Mouse (Mus musculus) limb, embryonic 12.5 days (tissue): ENCODE results near the gene Atp10a. TPM values are rescaled to one million over a fixed set of nuclear protein-coding genes. Genes with fewer than 3 reads are reported as not detected.

Source experiments
- ATAC-seq: fragments of 200-750 bp; cut with Nextera tagmentation; 2 replicates; pipeline ENCODE4 v1.8.0; 2017; ENCODE audit warnings: low read depth, moderate TSS enrichment; ENCODE audit not compliant: insufficient number of reproducible peaks, insufficient read depth, low FRiP score, low TSS enrichment
- H3K27ac ChIP-seq: fragments of 300-500 bp; sonication (generic); 2 replicates; pipeline ENCODE4 v1.5.1; 2016; ENCODE audit warnings: mild to moderate bottlenecking, moderate library complexity
- H3K27me3 ChIP-seq: fragments of 300-500 bp; sonication (generic); 2 replicates; pipeline ENCODE4 v1.6.1; 2016; ENCODE audit warnings: mild to moderate bottlenecking, moderate library complexity
- H3K36me3 ChIP-seq: fragments of 300-500 bp; sonication (generic); 2 replicates; pipeline ENCODE4 v1.6.1; 2016; ENCODE audit warnings: mild to moderate bottlenecking, moderate library complexity
- H3K4me1 ChIP-seq: fragments of 300-500 bp; sonication (generic); replicated peaks from 2 replicates; pipeline ENCODE4 v1.6.1; 2016
- H3K4me2 ChIP-seq: fragments of 300-500 bp; sonication (generic); 2 replicates; pipeline ENCODE4 v1.6.1; 2016; ENCODE audit warnings: mild to moderate bottlenecking, moderate library complexity
- H3K4me3 ChIP-seq: fragments of 300-500 bp; sonication (generic); replicated peaks from 2 replicates; pipeline ENCODE4 v1.5.1; 2016; ENCODE audit warnings: mild to moderate bottlenecking
- H3K9ac ChIP-seq: fragments of 300-500 bp; sonication (generic); replicated peaks from 2 replicates; pipeline ENCODE4 v1.6.1; 2016; ENCODE audit warnings: mild to moderate bottlenecking, moderate library complexity
- H3K9me3 ChIP-seq: fragments of 300-500 bp; sonication (generic); 2 replicates; pipeline ENCODE4 v1.6.1; 2016; ENCODE audit warnings: mild to moderate bottlenecking, moderate library complexity
- WGBS: fragments of 180-500 bp; shearing (Covaris S2); methylation state at CpG from one replicate; pipeline ENCODE4 v1.1.7; 2016; 5-methylcytosine and 5-hydroxymethylcytosine counted together
- polyA plus RNA-seq: library from polyadenylated mRNA; unstranded; fragments of >200 nt; fragmentation: Nextera tagmentation; extraction: Ambion mirVana; gene quantifications from 2 replicates; pipeline ENCODE4 v1.2.1, GENCODE M21; 2016

Gene Atp10a
- polyA plus RNA-seq, 1 experiment from 2014 or later: 2.3 TPM

- whole genome bisulfite sequencing: 24% methylated on average over 14 of the region's 14 CpGs
- H3K9me3 ChIP-seq: no peaks in the 10 kb centered on the region
These were observed 2.9 kb downstream of the Atp10a start for GRCm38 (mm10) chr7:58658790-58659405.

GRCm38 (mm10) chr7:58660046-58660445 is 4.1 kb downstream of the Atp10a start:
- Histone ChIP-seq H3K9me3 (no peaks in the 10 kb centered on the region), H3K27ac (no peak overlapping the region), H3K27me3 (peaks cover 14% of the 10 kb centered on the region), H3K4me2 (no peak overlapping the region), H3K9ac (no peak overlapping the region), H3K4me3 (no peak overlapping the region), H3K4me1 (peaks cover 5% of the 10 kb centered on the region), H3K36me3 (no peaks in the 10 kb centered on the region)
- ATAC-seq: no peak

More at GRCm38 (mm10) chr7:58658790-58659405, 2.9 kb downstream of the Atp10a start:
- ATAC-seq: peak; percentile 23; the same call in 1 of the 2 replicates
- peak overlapping the region; percentile 83 for H3K4me2 ChIP-seq
- peaks cover 14% of the 10 kb centered on the region for H3K27me3 ChIP-seq
- H3K36me3 ChIP-seq: no peaks in the 10 kb centered on the region
- H3K27ac ChIP-seq: no peak overlapping the region
- H3K4me3 ChIP-seq: peak overlapping the region; percentile 71
- peak overlapping the region; percentile 75 for H3K9ac ChIP-seq
- H3K4me1 ChIP-seq: peaks cover 5% of the 10 kb centered on the region

- Histone ChIP-seq H3K4me1 (peaks cover 5% of the 10 kb centered on the region), H3K9ac (no peak overlapping the region), H3K9me3 (no peaks in the 10 kb centered on the region), H3K4me3 (no peak overlapping the region), H3K27me3 (peaks cover 14% of the 10 kb centered on the region), H3K4me2 (no peak overlapping the region), H3K27ac (no peak overlapping the region), H3K36me3 (no peaks in the 10 kb centered on the region)
- no peak for ATAC-seq
- WGBS: 92% methylated on average over 5 of the region's 5 CpGs
These were observed 4.7 kb downstream of the Atp10a start for GRCm38 (mm10) chr7:58660665-58661064.

GRCm38 (mm10) chr7:58661076-58661475 is 5.1 kb downstream of the Atp10a start:
- 87% methylated on average over 7 of the region's 7 CpGs for WGBS
- Histone ChIP-seq H3K9me3 (no peaks in the 10 kb centered on the region), H3K4me2 (no peak overlapping the region), H3K27me3 (peaks cover 14% of the 10 kb centered on the region), H3K4me3 (no peak overlapping the region), H3K9ac (no peak overlapping the region), H3K4me1 (peaks cover 5% of the 10 kb centered on the region), H3K27ac (no peak overlapping the region), H3K36me3 (no peaks in the 10 kb centered on the region)
- ATAC-seq: no peak

GRCm38 (mm10) chr7:58668617-58669016 is 12.7 kb downstream of the Atp10a start:
- WGBS: 15% methylated on average over 1 of the region's 1 CpGs
- Histone ChIP-seq H3K27ac (no peak overlapping the region), H3K9ac (no peak overlapping the region)

DNA sequence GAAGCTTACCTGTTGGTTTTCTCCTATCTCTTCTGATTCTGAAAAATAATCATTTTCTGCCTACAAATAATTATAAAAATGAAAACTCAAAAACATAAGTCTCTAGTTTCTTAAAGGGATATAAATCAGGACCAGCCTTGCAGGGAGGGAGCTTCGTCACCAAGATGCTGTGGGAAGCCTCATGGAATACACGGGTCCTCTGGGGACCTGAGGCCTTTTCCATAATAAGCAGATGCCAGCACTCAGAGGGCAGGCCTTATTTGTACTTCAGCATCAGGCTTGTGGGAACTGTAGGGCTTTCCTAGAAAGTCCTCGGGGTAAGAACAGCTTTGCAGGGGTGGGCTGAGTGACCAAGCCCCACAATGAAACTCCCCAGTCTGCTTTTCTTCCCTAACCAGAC is 20.1 kb downstream of the Atp10a start:
- peaks cover 4% of the 10 kb centered on the region for H3K4me1 ChIP-seq
- H3K4me3 ChIP-seq: no peak overlapping the region
- H3K9me3 ChIP-seq: no peaks in the 10 kb centered on the region
- no peaks in the 10 kb centered on the region for H3K36me3 ChIP-seq
- H3K27me3 ChIP-seq: no peaks in the 10 kb centered on the region
- ATAC-seq: no peak
- no peak overlapping the region for H3K4me2 ChIP-seq
- 56% methylated on average over 3 of the region's 3 CpGs for WGBS
- no peak overlapping the region for H3K27ac ChIP-seq
- H3K9ac ChIP-seq: no peak overlapping the region

More at GRCm38 (mm10) chr7:58668617-58669016, 12.7 kb downstream of the Atp10a start:
- Histone ChIP-seq H3K4me3 (no peak overlapping the region), H3K4me1 (0 out of 2 replicates have a peak, but pooled peaks cover 4% of the 10 kb centered on the region), H3K9me3 (no peaks in the 10 kb centered on the region), H3K27me3 (no peaks in the 10 kb centered on the region), H3K4me2 (no peak overlapping the region), H3K36me3 (no peaks in the 10 kb centered on the region)
- ATAC-seq: no peak

DNA sequence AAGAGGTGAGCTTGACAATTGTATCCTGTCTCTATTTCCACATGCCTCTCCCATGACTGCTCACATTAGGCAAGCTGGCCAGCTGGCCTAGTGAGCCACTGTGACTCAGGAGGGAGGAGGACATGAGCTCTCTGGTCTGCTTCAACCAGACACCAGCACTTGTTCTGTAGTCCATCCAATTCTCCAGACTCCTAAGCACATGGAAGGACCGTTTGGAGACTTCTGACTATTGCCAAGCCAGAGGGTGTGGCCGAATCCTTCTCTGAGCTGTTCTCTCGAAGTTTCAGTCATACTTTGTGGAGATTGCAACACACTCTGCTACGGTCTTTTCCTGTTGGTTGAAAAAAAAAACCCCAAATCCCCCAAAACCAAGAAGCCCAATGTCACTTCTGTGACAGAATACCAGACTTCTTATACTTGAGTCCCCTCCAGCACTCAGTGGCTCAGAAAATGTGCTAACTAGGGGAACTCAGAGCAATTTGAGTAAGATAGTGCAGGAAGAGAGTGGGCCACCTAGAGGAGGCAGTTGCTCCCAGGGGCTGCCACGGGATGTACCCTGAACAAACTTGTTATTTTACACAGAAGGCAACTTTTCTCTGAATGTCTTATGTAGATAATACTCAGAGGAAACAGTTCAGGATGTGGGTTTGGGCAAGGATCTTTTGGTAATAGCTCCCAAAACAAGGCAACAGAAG is 21.3 kb downstream of the Atp10a start:
- Histone ChIP-seq H3K27me3 (no peaks in the 10 kb centered on the region), H3K4me3 (no peak overlapping the region), H3K4me1 (peaks cover 4% of the 10 kb centered on the region), H3K9ac (no peak overlapping the region), H3K9me3 (no peaks in the 10 kb centered on the region), H3K4me2 (no peak overlapping the region), H3K36me3 (no peaks in the 10 kb centered on the region), H3K27ac (no peak overlapping the region)
- WGBS: 66% methylated on average over 5 of the region's 5 CpGs
- ATAC-seq: no peak

DNA sequence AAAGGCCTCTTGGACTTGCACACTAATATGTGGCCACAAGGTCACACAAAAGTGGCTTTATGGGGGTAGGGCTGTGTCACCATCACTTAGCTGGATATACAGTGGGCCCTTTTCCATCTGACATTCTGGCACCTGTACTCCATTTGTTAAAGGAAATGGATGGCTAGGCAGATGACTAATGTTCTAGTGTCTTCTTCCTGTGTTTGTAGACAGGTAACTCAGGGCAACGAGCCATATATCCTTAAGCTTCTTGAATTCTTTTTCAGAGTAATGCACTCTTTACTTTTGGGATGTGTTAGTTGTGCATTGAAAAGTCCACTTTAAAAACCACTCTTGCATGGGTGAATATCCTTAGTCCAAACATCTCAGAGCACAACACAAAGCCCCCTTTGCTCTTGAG is 30.0 kb downstream of the Atp10a start:
- Histone ChIP-seq H3K27ac (no peak overlapping the region), H3K9ac (no peak overlapping the region), H3K27me3 (no peaks in the 10 kb centered on the region), H3K4me2 (no peak overlapping the region), H3K9me3 (no peaks in the 10 kb centered on the region), H3K36me3 (no peaks in the 10 kb centered on the region), H3K4me1 (no peaks in the 10 kb centered on the region), H3K4me3 (no peak overlapping the region)
- ATAC-seq: no peak
- 81% methylated on average over 1 of the region's 1 CpGs for WGBS

DNA sequence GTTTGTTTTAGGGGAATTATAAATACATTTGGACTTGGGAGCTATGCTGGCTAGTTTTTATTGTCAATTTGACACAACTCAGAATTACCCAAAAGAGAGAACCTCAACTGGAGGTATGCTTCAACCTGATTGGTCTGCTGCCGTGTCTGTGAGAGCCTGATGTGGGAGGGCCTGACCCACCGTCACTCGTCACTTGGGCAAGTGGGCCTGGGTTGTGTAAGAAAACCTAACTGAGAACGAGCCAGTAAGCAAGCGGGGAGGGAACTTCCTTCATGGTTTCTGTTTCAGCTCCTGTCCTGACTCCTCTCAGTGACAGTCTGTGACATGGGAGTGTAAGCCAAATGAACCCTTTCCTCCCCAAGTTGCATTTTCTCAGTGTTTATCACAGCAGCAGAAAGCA is 30.6 kb downstream of the Atp10a start:
- H3K27me3 ChIP-seq: no peaks in the 10 kb centered on the region
- WGBS: 76% methylated on average over 5 of the region's 5 CpGs
- no peaks in the 10 kb centered on the region for H3K9me3 ChIP-seq
- no peak for ATAC-seq
- H3K36me3 ChIP-seq: no peaks in the 10 kb centered on the region
- H3K9ac ChIP-seq: no peak overlapping the region
- no peak overlapping the region for H3K4me3 ChIP-seq
- no peak overlapping the region for H3K4me2 ChIP-seq
- no peak overlapping the region for H3K27ac ChIP-seq
- H3K4me1 ChIP-seq: no peaks in the 10 kb centered on the region

- Histone ChIP-seq H3K9ac (no peak overlapping the region), H3K4me3 (no peak overlapping the region), H3K27me3 (no peaks in the 10 kb centered on the region), H3K4me1 (no peaks in the 10 kb centered on the region), H3K4me2 (no peak overlapping the region), H3K27ac (no peak overlapping the region), H3K9me3 (no peaks in the 10 kb centered on the region), H3K36me3 (no peaks in the 10 kb centered on the region)
- WGBS: 97% methylated on average over 2 of the region's 2 CpGs
- no peak for ATAC-seq
These were observed 31.0 kb downstream of the Atp10a start for GRCm38 (mm10) chr7:58686997-58687396.

DNA sequence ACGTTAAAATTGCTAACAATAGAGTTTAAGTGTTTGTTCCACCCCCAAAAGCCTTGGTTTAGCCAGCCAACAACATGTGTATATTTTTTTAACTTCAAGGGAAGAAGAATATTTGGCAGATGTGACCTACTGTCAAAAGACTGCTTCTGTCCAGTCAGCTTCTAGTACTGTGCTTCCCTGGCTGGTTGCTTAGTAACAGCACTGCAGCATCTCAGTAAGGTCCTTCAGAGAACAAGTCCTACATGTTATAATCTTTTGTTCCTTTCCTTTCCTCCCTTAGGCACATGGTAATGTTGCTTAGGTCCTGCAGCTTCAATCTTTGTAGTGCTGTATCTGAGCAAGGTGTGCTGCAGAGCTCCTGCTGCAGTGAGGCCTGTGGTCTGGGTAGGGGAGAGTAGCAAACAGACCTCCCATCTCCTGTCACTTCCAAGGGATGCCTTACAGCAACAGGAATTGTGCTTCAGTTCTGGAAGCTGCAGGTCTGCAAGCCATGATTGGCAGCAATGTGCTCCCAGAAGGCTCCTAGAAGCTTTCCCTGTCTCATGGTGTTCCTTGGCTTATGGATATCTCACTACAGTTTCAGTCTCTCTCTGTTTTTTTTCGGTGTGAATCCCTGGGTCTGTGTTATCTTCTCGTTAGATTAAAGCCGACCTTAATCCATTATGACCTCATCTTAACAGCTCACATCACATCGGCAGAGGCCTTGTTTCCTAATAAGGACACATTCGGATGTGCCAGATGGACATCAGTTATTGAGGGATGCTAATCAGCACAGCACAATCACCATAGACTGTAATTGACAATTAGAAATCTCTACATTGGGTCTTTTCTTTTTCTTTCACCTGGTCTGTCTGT is 34.3 kb downstream of the Atp10a start:
- H3K9me3 ChIP-seq: no peaks in the 10 kb centered on the region
- no peak overlapping the region for H3K9ac ChIP-seq
- H3K4me2 ChIP-seq: no peak overlapping the region
- no peak overlapping the region for H3K4me3 ChIP-seq
- no peak overlapping the region for H3K27ac ChIP-seq
- no peaks in the 10 kb centered on the region for H3K36me3 ChIP-seq
- no peak for ATAC-seq
- peaks cover 7% of the 10 kb centered on the region; the same call in 1 of the 2 replicates for H3K4me1 ChIP-seq
- no peaks in the 10 kb centered on the region for H3K27me3 ChIP-seq
- WGBS: 75% methylated on average over 6 of the region's 6 CpGs
